Mouse (Mus musculus): ENCODE data around the gene Glyat.

Glyat gene

DNA sequence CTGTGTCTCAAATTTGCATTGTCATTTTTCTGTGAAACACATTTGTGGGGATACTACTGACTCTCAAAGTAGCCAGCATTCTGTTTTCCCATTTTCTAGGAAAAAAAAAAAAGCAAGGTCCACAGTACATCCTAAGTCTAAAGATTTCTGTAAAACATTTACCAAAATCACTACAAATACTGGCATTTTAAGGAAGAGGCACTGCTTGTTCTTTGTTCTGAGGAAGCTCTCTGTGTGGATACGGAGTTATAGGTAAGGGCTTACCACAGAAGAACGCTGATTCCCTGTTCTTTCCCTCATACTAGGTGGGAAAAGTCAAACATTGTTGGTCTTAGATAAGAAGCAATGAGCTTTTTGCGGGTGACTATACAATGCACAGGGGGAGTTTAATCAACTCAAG lies 62.5 kb downstream of the Glyat start, which contains the start of gene Keg1:
Keg1 (plus strand) TSS at position 197 of the 400 bp plus-strand sequence.
- DNase-seq, result no peak

DNA sequence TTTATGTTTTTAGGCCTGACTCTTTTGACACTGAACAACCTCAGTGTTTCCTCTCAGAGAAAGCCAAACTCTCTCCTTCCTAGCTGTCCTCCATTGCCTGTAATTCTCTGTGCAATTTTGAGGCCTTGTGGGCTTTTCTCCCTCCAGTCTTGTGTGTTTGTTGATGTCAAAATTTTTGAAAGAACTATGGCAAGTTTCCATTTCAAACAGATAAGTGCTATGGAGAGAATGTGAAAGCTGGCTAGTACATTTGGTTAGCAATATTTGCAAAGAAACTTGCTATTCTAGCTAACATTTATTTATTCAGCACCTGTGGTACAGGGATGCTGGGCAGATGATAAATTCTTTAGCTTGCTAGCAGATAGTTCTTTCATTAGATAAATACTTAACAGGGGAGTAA lies 63.1 kb downstream of the Glyat start:
- DNase-seq, result no peak

All from B cell, adult 2 months (primary cell).